Mouse (Mus musculus) small intestine, adult 10 weeks (tissue): Measurements from ENCODE around the gene Smg7. TPM values are rescaled to one million over a fixed set of nuclear protein-coding genes. Genes with fewer than 3 reads are reported as not detected.

Experiments used
- polyA plus RNA-seq: library from polyadenylated mRNA; stranded (reverse); fragments of 350-450 nt; fragmentation: Illumina TruSeq; extraction: RNeasy Lipid Tissue Mini Kit (QIAGEN cat#74804); gene quantifications from one replicate; pipeline ENCODE4 v1.2.3, GENCODE M21; 2014; ENCODE audit warnings: low replicate concordance

The Smg7 gene
- polyA plus RNA-seq: 25.4 TPM

DNA sequence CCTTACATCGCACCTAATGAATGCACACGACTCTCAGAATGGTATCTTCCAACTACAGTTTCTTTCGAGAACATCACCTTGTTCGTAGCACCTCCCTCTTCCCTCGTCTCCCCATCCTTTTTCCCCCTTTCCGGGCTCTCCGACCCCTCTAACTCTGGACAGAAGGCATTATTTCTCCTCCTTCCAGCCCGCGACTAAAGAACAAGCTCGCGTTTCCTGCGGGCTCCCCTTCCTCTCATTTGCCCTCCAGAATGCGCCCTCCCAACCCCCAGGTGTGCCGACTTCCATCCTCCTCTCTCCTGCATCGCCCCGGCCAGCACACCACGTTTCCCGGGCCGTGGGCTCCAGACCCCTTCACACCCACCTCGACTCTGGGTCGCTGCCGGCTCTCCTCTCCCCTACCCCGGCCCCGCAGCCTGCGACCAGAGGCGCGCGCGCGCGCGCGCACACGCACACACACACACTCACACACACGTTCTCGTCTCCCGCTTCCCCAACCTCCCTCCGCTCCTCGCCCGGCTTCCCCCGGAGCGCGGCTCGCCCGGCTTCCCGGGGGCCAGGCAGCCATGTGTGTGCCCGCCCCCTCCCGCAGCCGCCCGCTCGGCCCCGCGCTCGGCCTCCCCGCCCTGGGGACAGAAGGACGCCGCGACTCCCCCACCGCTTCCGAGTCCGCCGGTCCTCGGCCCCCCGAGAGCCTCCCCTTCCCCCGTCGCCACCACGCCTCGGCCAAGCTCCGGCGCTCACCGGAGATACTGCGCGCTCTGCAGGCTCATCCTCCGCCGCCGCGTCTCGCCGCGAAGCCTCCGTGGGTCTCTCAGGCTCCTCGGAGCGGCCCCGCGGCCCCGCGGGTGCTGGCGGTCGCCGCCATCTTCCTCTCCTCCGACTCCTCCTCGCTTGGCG, at the start of gene Smg7:
Gene Smg7 (minus strand): TSS at position 882 of the 900 bp plus-strand sequence.

DNA sequence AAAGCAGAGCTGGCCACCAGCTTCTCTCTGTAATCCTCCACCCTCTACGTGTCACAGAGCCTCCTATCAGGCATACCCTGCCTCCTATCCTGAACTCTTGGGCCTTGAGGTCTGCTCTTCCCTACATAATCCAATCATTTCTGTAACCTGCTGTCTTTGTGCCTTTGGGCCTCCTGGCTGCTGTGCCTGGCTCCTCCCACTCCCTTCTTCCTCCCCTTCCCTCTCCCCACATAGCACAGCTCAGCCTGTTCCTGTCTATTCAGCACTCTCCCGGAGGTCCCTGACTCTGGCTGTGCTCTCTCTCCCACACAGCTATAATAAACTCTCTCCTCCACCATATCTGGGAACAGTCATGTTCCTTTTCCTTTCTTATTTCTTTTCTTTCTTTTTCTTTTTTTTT, 102.5 kb downstream of the Smg7 start, which contains the start of gene Ncf2:
Gene Ncf2 (plus strand): TSS at position 298 of the 400 bp plus-strand sequence.

Other genes with a start within 250 kb of the Smg7 start
- not detected for gene Apobec4, start 152.1 kb downstream of the Smg7 start, polyA plus RNA-seq
- gene Rgl1, start 136.3 kb downstream of the Smg7 start, polyA plus RNA-seq: 3.7 TPM
- gene Arpc5, start 136.1 kb downstream of the Smg7 start, polyA plus RNA-seq: 497 TPM
- 2.2 TPM for gene Ncf2, start 102.5 kb downstream of the Smg7 start, polyA plus RNA-seq
- gene Nmnat2, start 52.3 kb upstream of the Smg7 start, polyA plus RNA-seq: 0.30 TPM